Mouse (Mus musculus): ENCODE measurements at regions not wholly inside any gene's neighbourhood (a gene's known extent, or its start where the extent isn't known, plus 50 kb on each side); places are given as distances from the start of the nearest gene placed in this dataset.

- DNase-seq (ENCODE audit: low spot score) = no peak
Observed at GRCm38 (mm10) chr10:95725349-95725748, 52.1 kb upstream of the Anapc15-ps start.
